Mouse (Mus musculus): ENCODE results near the gene Gm20388. TPM values are rescaled to one million over a fixed set of nuclear protein-coding genes. Genes with fewer than 3 reads are reported as not detected.
A peak's percentile ranks its signal among the peaks of the same experiment; 100 is the strongest.

Gene Gm20388
- polyA plus RNA-seq, 1 experiment from 2014 or later: 3.6 TPM

- Histone ChIP-seq H3K27ac (replicated peaks) (no peak overlapping the region), H3K27me3 (replicated peaks; ENCODE audit: low read depth, poor library complexity, severe bottlenecking) (no peaks in the 10 kb centered on the region), H3K9me3 (no peaks in the 10 kb centered on the region), H3K4me3 (no peak overlapping the region), H3K4me1 (no peaks in the 10 kb centered on the region), H3K36me3 (replicated peaks) (peaks cover 99% of the 10 kb centered on the region)
- WGBS: 69% methylated on average over 9 of the region's 9 CpGs
- peak; percentile 78 for DNase-seq (ENCODE audit: low spot score)
Measured at GRCm38 (mm10) chr8:119944096-119944811, 33.6 kb downstream of the Gm20388 start.

- no peaks in the 10 kb centered on the region for H3K27me3 ChIP-seq (replicated peaks; ENCODE audit: low read depth, poor library complexity, severe bottlenecking)
- H3K36me3 ChIP-seq (replicated peaks): peaks cover 100% of the 10 kb centered on the region
- DNase-seq (ENCODE audit: low spot score): no peak
- whole genome bisulfite sequencing: 85% methylated on average over 8 of the region's 8 CpGs
- no peaks in the 10 kb centered on the region for H3K9me3 ChIP-seq
- H3K27ac ChIP-seq (replicated peaks): no peak overlapping the region
- no peaks in the 10 kb centered on the region for H3K4me1 ChIP-seq
- no peak overlapping the region for H3K4me3 ChIP-seq
Measured at GRCm38 (mm10) chr8:119946326-119946865, 35.8 kb downstream of the Gm20388 start.

DNA sequence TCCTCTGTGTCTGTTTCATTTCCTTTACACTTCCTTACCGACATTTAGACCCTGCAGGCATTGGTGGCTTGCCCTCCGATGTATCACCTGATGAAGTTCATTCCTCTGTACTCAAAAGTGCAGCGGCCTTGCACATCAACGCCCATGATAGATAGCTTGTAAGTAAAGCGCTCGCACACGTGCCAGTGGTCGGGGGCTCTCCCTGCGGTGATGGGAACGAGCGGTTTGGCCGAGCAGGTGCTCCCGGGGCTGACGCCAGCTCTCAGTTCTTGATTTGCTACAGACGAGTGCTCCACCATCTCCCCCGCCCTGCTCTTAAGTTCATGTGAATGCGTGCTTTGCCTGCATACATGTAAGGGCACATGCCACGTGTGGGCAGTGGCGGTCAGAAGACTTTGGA lies 37.0 kb downstream of the Gm20388 start:
- 93% methylated on average over 19 of the region's 19 CpGs for WGBS
- H3K4me1 ChIP-seq: no peaks in the 10 kb centered on the region
- H3K36me3 ChIP-seq (replicated peaks): peaks cover 100% of the 10 kb centered on the region
- no peaks in the 10 kb centered on the region for H3K27me3 ChIP-seq (replicated peaks; ENCODE audit: low read depth, poor library complexity, severe bottlenecking)
- H3K9me3 ChIP-seq: no peaks in the 10 kb centered on the region
- no peak overlapping the region for H3K4me3 ChIP-seq
- no peak for DNase-seq (ENCODE audit: low spot score)
- no peak overlapping the region for H3K27ac ChIP-seq (replicated peaks)

- no peak for DNase-seq (ENCODE audit: low spot score)
- no peak overlapping the region for H3K4me3 ChIP-seq
- H3K36me3 ChIP-seq (replicated peaks): peaks cover 100% of the 10 kb centered on the region
- 91% methylated on average over 15 of the region's 15 CpGs for WGBS
- H3K27me3 ChIP-seq (replicated peaks; ENCODE audit: low read depth, poor library complexity, severe bottlenecking): no peaks in the 10 kb centered on the region
- no peaks in the 10 kb centered on the region for H3K9me3 ChIP-seq
- no peak overlapping the region for H3K27ac ChIP-seq (replicated peaks)
- no peaks in the 10 kb centered on the region for H3K4me1 ChIP-seq
Measured at GRCm38 (mm10) chr8:119948340-119948739, 37.7 kb downstream of the Gm20388 start.

GRCm38 (mm10) chr8:119952282-119952681 lies 41.6 kb downstream of the Gm20388 start:
- Histone ChIP-seq H3K9me3 (no peaks in the 10 kb centered on the region), H3K36me3 (replicated peaks) (peaks cover 100% of the 10 kb centered on the region), H3K27ac (replicated peaks) (no peak overlapping the region), H3K4me1 (no peaks in the 10 kb centered on the region), H3K27me3 (replicated peaks; ENCODE audit: low read depth, poor library complexity, severe bottlenecking) (no peaks in the 10 kb centered on the region), H3K4me3 (no peak overlapping the region)
- 85% methylated on average over 7 of the region's 7 CpGs for WGBS
- DNase-seq (ENCODE audit: low spot score): no peak

- Histone ChIP-seq H3K9me3 (no peaks in the 10 kb centered on the region), H3K27me3 (replicated peaks; ENCODE audit: low read depth, poor library complexity, severe bottlenecking) (no peaks in the 10 kb centered on the region), H3K27ac (replicated peaks) (no peak overlapping the region), H3K36me3 (replicated peaks) (peaks cover 100% of the 10 kb centered on the region), H3K4me1 (no peaks in the 10 kb centered on the region; the same call in 1 of the 2 replicates), H3K4me3 (no peak overlapping the region)
- 89% methylated on average over 5 of the region's 5 CpGs for WGBS
- DNase-seq (ENCODE audit: low spot score): no peak
Measured at GRCm38 (mm10) chr8:119952747-119953146, 42.1 kb downstream of the Gm20388 start.

GRCm38 (mm10) chr8:119955333-119955732 lies 44.7 kb downstream of the Gm20388 start:
- WGBS: 95% methylated on average over 8 of the region's 8 CpGs
- DNase-seq (ENCODE audit: low spot score): no peak
- H3K36me3 ChIP-seq (replicated peaks): peaks cover 89% of the 10 kb centered on the region
- H3K4me3 ChIP-seq: no peak overlapping the region
- H3K9me3 ChIP-seq: no peaks in the 10 kb centered on the region
- H3K27me3 ChIP-seq (replicated peaks; ENCODE audit: low read depth, poor library complexity, severe bottlenecking): no peaks in the 10 kb centered on the region
- H3K4me1 ChIP-seq: peaks cover 1% of the 10 kb centered on the region
- no peak overlapping the region for H3K27ac ChIP-seq (replicated peaks)

- no peak overlapping the region for H3K27ac ChIP-seq (replicated peaks)
- no peak overlapping the region for H3K4me3 ChIP-seq
- peaks cover 13% of the 10 kb centered on the region for H3K4me1 ChIP-seq
- no peaks in the 10 kb centered on the region for H3K27me3 ChIP-seq (replicated peaks; ENCODE audit: low read depth, poor library complexity, severe bottlenecking)
- WGBS: 94% methylated on average over 10 of the region's 10 CpGs
- H3K36me3 ChIP-seq (replicated peaks): peaks cover 61% of the 10 kb centered on the region
- no peak for DNase-seq (ENCODE audit: low spot score)
- no peaks in the 10 kb centered on the region for H3K9me3 ChIP-seq
Measured at GRCm38 (mm10) chr8:119958076-119958475, 47.4 kb downstream of the Gm20388 start.

GRCm38 (mm10) chr8:119960531-119961104 lies 50.0 kb downstream of the Gm20388 start:
- 61% methylated on average over 5 of the region's 5 CpGs for WGBS
- H3K4me3 ChIP-seq: no peak overlapping the region
- H3K36me3 ChIP-seq (replicated peaks): peaks cover 36% of the 10 kb centered on the region
- no peaks in the 10 kb centered on the region for H3K9me3 ChIP-seq
- H3K27ac ChIP-seq (replicated peaks): peak overlapping the region; percentile 36; the same call in 1 of the 2 replicates
- no peaks in the 10 kb centered on the region for H3K27me3 ChIP-seq (replicated peaks; ENCODE audit: low read depth, poor library complexity, severe bottlenecking)
- no peak for DNase-seq (ENCODE audit: low spot score)
- H3K4me1 ChIP-seq: peaks cover 13% of the 10 kb centered on the region

DNA sequence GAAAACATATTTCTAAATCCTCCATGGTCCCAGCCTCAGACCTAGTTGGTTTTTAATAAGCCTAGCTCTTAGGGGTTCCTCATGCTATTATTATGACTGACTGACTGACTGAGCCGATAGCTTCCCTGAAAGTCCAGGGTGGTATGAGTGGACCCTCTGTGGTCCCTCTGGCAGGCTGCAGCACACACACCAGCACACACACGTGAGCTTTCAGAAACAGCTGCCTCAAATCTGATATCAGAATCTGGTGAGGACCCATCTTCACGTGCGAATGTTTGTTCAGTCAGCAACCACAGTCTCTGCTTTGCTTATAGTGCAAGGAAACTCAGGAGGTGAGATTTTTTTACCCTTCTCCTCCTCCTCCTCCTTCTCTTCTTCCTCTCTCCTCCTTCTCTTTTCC lies 54.2 kb downstream of the Gm20388 start:
- Histone ChIP-seq H3K9me3 (peaks cover 12% of the 10 kb centered on the region), H3K36me3 (replicated peaks) (no peaks in the 10 kb centered on the region), H3K27me3 (replicated peaks; ENCODE audit: low read depth, poor library complexity, severe bottlenecking) (no peaks in the 10 kb centered on the region), H3K4me1 (peaks cover 13% of the 10 kb centered on the region), H3K4me3 (no peak overlapping the region), H3K27ac (replicated peaks) (no peak overlapping the region)
- WGBS: 88% methylated on average over 4 of the region's 4 CpGs
- no peak for DNase-seq (ENCODE audit: low spot score)

DNA sequence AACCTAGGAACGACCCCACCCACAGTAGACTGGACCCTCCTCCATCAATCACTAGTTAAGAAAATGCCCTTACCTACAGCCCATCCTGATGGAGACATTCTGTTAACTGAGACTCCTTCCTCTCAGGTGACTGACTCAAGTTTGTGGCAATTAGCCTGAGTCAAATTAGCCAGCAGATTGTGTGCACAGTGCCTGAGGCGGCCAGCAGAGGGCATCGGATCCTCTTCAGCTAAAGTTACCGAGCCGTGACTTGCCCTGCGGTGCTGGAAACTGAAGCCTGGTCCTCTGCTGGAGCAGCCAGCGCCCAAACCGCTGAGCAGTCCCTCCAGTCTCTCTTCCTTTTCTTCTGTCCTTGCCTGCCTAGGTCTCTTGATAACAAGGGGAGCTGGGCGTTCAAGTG lies 56.8 kb downstream of the Gm20388 start:
- WGBS: 84% methylated on average over 9 of the region's 9 CpGs
- H3K27ac ChIP-seq (replicated peaks): no peak overlapping the region
- DNase-seq (ENCODE audit: low spot score): no peak
- H3K9me3 ChIP-seq: peaks cover 12% of the 10 kb centered on the region
- H3K4me3 ChIP-seq: no peak overlapping the region
- H3K36me3 ChIP-seq (replicated peaks): no peaks in the 10 kb centered on the region
- peaks cover 11% of the 10 kb centered on the region for H3K4me1 ChIP-seq
- H3K27me3 ChIP-seq (replicated peaks; ENCODE audit: low read depth, poor library complexity, severe bottlenecking): no peaks in the 10 kb centered on the region

DNA sequence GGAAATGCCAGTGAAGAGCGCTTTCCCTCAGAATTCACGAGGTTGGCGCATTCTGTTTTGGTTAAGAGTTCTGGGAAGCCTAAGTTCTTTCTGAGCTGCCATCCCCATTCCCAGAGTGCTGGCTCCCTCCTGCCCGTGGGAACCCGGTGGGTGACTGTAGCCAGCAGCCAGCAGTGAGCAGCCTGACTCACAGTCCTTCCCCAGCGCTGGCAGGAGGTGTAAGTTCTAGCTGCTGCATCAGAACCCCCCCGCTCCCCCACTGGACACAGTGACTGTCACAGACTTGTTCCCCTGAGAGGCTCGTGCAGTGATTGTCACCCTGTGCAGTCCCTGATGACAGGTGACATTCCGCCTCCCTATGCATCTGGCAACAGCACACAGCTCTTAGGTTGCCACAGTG lies 59.5 kb downstream of the Gm20388 start:
- no peak for DNase-seq (ENCODE audit: low spot score)
- Histone ChIP-seq H3K36me3 (replicated peaks) (no peaks in the 10 kb centered on the region), H3K27me3 (replicated peaks; ENCODE audit: low read depth, poor library complexity, severe bottlenecking) (no peaks in the 10 kb centered on the region), H3K27ac (replicated peaks) (no peak overlapping the region; the same call in 1 of the 2 replicates), H3K4me3 (no peak overlapping the region), H3K9me3 (peaks cover 12% of the 10 kb centered on the region), H3K4me1 (peaks cover 15% of the 10 kb centered on the region)
- 81% methylated on average over 9 of the region's 9 CpGs for WGBS

- DNase-seq (ENCODE audit: low spot score): no peak
- Histone ChIP-seq H3K4me3 (no peak overlapping the region), H3K4me1 (peaks cover 15% of the 10 kb centered on the region), H3K9me3 (peaks cover 7% of the 10 kb centered on the region), H3K27ac (replicated peaks) (no peak overlapping the region), H3K36me3 (replicated peaks) (no peaks in the 10 kb centered on the region), H3K27me3 (replicated peaks; ENCODE audit: low read depth, poor library complexity, severe bottlenecking) (no peaks in the 10 kb centered on the region)
- WGBS: 78% methylated on average over 12 of the region's 12 CpGs
Measured at GRCm38 (mm10) chr8:119972558-119972957, 61.9 kb downstream of the Gm20388 start.

Data from embryonic facial prominence, embryonic 10.5 days (tissue).